Mouse (Mus musculus) G1E (cell line): Measurements from ENCODE around the gene Ccdc148. TPM values are rescaled to one million over a fixed set of nuclear protein-coding genes. Genes with fewer than 3 reads are reported as not detected.

Experiments
- ATAC-seq: 2 replicates; pipeline ENCODE4 v1.8.0; 2016; ENCODE audit warnings: mild to moderate bottlenecking; ENCODE audit not compliant: insufficient number of reproducible peaks, poor library complexity, low FRiP score, severe bottlenecking; ENCODE audit errors: extremely low read depth
- DNase-seq: peaks from one replicate; pipeline ENCODE4 v3.0.0; 2012; ENCODE audit warnings: low spot score
- H3K27me3 ChIP-seq: 2 replicates; pipeline ENCODE4 v1.6.1; 2012; ENCODE audit warnings: mild to moderate bottlenecking, low read length, inconsistent platforms; ENCODE audit not compliant: insufficient read depth
- H3K36me3 ChIP-seq: replicated peaks from 2 replicates; pipeline ENCODE3; 2012; ENCODE audit warnings: mild to moderate bottlenecking, inconsistent platforms
- H3K4me1 ChIP-seq: 2 replicates; pipeline ENCODE4 v1.6.1; 2012; ENCODE audit warnings: low read depth, low read length, inconsistent platforms, mixed read lengths; ENCODE audit not compliant: insufficient read depth
- H3K4me3 ChIP-seq: 2 replicates; pipeline ENCODE4 v1.5.1; 2012; ENCODE audit warnings: low read depth, mild to moderate bottlenecking, inconsistent platforms, low read length, moderate library complexity, mixed read lengths
- H3K9me3 ChIP-seq: replicated peaks from 2 replicates; pipeline ENCODE4 v1.6.1; 2012; ENCODE audit warnings: inconsistent platforms
- CTCF ChIP-seq: IDR thresholded peaks from 2 replicates; pipeline ENCODE4 v1.5.1; 2012; ENCODE audit warnings: low read depth, low read length, inconsistent platforms, mixed read lengths
- GATA1 ChIP-seq: IDR thresholded peaks from 2 replicates; pipeline ENCODE4 v1.6.1; 2012; ENCODE audit warnings: borderline replicate concordance, low read length, inconsistent platforms, mixed read lengths
- GATA2 ChIP-seq: IDR thresholded peaks from 2 replicates; pipeline ENCODE4 v1.6.1; 2012; ENCODE audit warnings: low read depth, low read length, inconsistent platforms, borderline replicate concordance
- POLR2AphosphoS5 ChIP-seq: IDR thresholded peaks from 2 replicates; pipeline ENCODE4 v1.6.1; 2012; ENCODE audit warnings: low read depth, low read length, inconsistent platforms; ENCODE audit not compliant: insufficient replicate concordance
- TAL1 ChIP-seq: conservative IDR thresholded peaks from 2 replicates; pipeline ENCODE4 v1.6.1; 2012; ENCODE audit warnings: low read depth, low read length, inconsistent platforms, mixed read lengths
- polyA plus RNA-seq: library from polyadenylated mRNA; stranded (reverse); fragments of >175 nt; gene quantifications from 2 replicates; pipeline ENCODE4 v1.2.3, GENCODE M21; 2012
- total RNA-seq, 2 experiments: library from RNA; stranded (forward) in 1 of 2; stranded (reverse) in 1 of 2; fragments of 200-1000 nt in 1 of 2; fragments of >200 nt in 1 of 2; fragmentation: Nextera tagmentation in 1 of 2; gene quantifications; 2 replicates each; pipeline ENCODE4 v1.2.3; 2014 to 2017

Ccdc148 gene
- total and polyA plus RNA-seq, 3 experiments: 0.22 TPM; not detected in 2

DNA sequence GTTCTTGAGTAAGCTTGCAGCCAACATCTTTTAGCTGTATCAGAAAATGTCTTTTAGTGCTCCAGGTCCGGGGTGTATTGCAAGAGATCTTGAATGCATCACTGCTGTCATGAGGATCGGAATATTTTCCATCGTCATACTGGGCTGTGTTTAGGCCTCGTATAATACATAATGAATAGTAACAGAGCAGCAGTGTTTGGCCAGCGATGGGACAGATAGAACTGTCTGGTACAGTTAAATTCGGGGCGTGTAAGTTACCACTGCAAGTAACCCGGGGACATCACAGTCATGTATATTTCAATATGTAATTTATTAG, 1.8 kb upstream of the Ccdc148 start:
- ATAC-seq (no peak), DNase-seq (no peak)
- peak overlapping the region; percentile 94 for H3K4me3 ChIP-seq
- TF ChIP-seq GATA1: no peak
- no peak for TF ChIP-seq CTCF
- TF ChIP-seq TAL1: no peak
- no peak for TF ChIP-seq POLR2AphosphoS5
- TF ChIP-seq GATA2: no peak
- peaks cover 46% of the 10 kb centered on the region for H3K4me1 ChIP-seq
- H3K9me3 ChIP-seq: no peaks in the 10 kb centered on the region
- peaks cover 22% of the 10 kb centered on the region for H3K36me3 ChIP-seq
- H3K27me3 ChIP-seq: no peaks in the 10 kb centered on the region; the same call in 1 of the 2 replicates

DNA sequence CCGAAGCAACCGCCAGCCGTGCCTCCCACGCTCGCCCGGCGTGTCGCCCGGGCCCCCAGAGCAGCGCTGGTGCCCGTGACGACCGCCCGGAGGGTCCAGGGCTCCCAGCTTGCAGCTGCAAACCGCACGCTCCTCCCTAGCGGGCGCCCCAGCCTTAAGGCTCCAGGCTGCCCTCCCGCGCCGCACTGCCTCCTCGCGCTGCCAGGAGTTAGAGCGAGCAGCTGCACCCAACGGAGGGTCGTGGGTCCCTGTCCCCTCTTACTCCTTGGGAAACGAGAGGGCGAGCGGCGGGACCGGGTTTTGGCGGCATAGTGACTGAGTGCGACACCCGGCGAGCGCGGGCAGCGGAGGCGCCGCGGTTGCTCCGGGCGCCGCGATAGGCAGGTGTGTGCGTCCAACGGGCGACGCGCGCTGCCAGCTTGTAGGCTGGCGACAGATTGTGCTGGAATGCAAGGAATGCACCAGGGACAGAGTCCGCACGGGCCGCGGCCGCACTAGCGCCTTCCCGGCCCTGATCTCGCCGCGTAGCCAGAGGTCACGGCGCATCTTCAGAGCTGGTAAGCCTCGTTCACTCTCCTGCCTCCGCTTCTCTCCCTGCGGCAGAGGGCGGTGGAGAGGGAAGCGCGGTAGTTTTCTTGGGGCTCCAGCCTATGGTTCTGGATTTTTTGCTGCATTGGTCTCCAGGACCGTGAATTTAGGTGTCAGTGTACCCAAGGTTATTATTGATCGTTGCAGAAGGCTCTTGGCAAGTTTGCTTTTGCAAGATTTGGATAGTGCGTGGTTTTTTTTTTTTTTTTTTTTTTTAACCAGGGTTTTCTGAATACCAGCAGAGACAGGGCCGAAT, 1.2 kb upstream of the Ccdc148 start:
- DNase-seq (peak; percentile 59), ATAC-seq (peak; percentile 29; the same call in 1 of the 2 replicates)
- H3K27me3 ChIP-seq: no peaks in the 10 kb centered on the region; the same call in 1 of the 2 replicates
- TF ChIP-seq CTCF (no peak), TAL1 (no peak), GATA1 (no peak), GATA2 (no peak), POLR2AphosphoS5 (no peak)
- no peaks in the 10 kb centered on the region for H3K9me3 ChIP-seq
- H3K4me3 ChIP-seq: peak overlapping the region; percentile 94
- peaks cover 17% of the 10 kb centered on the region for H3K36me3 ChIP-seq
- H3K4me1 ChIP-seq: peaks cover 40% of the 10 kb centered on the region

DNA sequence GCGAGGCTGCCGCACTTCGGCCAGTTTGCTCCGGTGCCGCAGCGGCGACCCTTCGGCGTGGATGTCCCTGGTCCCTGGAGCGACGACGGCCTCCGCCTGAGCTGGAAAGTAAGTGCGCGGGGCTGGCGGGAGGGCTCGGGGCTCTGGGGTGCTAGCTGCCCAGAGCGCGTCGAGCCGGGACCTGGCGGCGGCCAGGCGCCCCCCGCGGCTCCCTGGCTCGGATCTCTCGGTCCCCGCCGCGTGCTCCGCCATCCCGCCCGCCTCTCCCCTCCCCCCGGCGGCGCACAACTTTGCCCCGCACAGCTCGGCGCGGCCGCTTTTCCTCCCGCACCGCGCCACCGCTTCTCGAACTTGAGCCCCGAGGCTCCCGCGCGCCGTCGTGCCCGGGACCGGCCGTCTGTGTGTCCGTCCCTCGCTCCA, 548 bp upstream of the Ccdc148 start:
- Histone ChIP-seq H3K27me3 (peaks cover 2% of the 10 kb centered on the region; the same call in 1 of the 2 replicates), H3K9me3 (no peaks in the 10 kb centered on the region), H3K36me3 (peaks cover 14% of the 10 kb centered on the region), H3K4me3 (peak overlapping the region; percentile 94), H3K4me1 (peaks cover 37% of the 10 kb centered on the region)
- DNase-seq (peak; percentile 53), ATAC-seq (no peak)
- TF ChIP-seq TAL1 (no peak), POLR2AphosphoS5 (no peak), CTCF (no peak), GATA2 (no peak), GATA1 (no peak)

DNA sequence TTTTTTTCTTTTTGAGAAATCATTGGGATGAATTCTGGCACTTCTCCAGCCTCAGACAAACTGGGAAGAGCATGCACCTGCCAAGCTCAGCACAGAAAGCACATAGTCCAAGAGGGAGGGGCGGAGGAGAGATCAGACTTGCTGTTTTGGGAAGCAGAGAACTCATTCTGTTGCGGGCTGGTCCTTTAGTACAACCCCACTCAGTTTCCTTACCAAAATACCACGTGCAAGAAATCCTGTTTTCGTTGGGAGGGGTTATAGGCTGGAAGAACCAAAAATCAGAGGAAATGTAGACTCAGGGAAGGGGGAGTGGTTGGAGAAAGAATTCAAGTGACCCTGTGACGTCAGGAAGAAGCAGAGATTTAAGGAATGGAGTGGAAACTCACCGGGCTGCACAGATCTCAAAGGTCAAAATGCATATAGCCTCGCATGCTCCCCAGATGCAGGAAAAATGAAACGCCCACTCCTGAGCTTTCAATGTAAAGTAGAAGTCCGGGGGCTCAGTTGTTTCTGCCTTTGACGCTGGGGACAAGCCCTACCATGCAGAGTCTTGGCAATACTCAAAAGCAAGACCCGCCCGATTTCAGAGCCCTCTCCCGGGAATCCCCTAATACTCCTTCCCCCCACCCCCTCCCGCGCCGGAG, 400 bp downstream of the Ccdc148 start:
- peaks cover 9% of the 10 kb centered on the region for H3K36me3 ChIP-seq
- TF ChIP-seq TAL1 (no peak), GATA1 (no peak), CTCF (no peak), GATA2 (no peak), POLR2AphosphoS5 (no peak)
- DNase-seq: no peak
- peaks cover 35% of the 10 kb centered on the region for H3K4me1 ChIP-seq
- peak overlapping the region; percentile 94 for H3K4me3 ChIP-seq
- no peaks in the 10 kb centered on the region for H3K9me3 ChIP-seq
- H3K27me3 ChIP-seq: peaks cover 7% of the 10 kb centered on the region; the same call in 1 of the 2 replicates
- ATAC-seq: no peak

DNA sequence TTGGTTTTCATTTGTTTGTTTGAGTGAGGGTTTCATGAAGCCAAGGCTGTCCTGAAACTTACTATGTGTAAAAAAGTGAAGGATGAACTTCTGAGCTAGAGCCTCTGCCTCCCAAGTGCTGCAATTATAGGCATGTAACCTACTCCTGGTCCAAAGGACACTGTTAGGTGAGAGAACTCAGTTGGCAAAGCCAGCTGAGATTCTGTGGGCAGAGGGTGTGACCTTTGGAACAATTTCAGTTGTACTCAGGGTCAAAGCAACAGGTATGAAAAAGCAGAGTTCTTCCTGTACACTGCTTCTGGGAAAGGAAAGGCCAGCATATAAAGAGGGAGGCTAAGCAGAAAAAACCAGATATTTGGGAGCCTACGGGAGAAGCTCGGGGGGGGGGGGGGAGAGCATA, 2.4 kb downstream of the Ccdc148 start:
- peaks cover 14% of the 10 kb centered on the region for H3K27me3 ChIP-seq
- peaks cover 22% of the 10 kb centered on the region for H3K4me1 ChIP-seq
- H3K4me3 ChIP-seq: no peak overlapping the region
- ATAC-seq (no peak), DNase-seq (no peak)
- H3K36me3 ChIP-seq: no peaks in the 10 kb centered on the region
- no peak for TF ChIP-seq CTCF
- TF ChIP-seq TAL1: no peak
- TF ChIP-seq GATA2: no peak
- no peak for TF ChIP-seq GATA1
- TF ChIP-seq POLR2AphosphoS5: no peak
- no peaks in the 10 kb centered on the region for H3K9me3 ChIP-seq

DNA sequence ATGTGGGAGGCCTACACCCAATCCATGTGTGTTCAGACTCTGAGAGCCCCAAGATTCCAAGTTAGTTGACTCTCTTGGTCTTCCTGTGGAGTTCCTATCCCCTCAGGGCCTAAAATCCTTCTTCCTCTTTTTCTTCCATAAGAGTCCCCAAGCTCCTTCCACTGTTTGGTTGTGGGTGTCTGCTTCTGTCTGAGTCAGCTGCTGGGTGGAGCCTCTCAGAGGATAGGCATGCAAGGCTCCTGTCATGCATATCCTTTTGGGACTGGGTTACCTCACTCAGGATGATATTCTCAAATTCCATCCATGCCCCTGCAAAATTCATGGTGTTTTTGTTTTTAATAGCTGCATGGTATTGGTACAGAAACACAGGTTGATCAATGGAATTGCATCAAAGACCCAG, 5.1 kb downstream of the Ccdc148 start:
- DNase-seq (no peak), ATAC-seq (no peak)
- TF ChIP-seq POLR2AphosphoS5 (no peak), GATA2 (no peak), TAL1 (no peak), CTCF (no peak), GATA1 (no peak)
- Histone ChIP-seq H3K4me1 (peaks cover 8% of the 10 kb centered on the region), H3K27me3 (peaks cover 19% of the 10 kb centered on the region), H3K36me3 (no peaks in the 10 kb centered on the region), H3K4me3 (no peak overlapping the region), H3K9me3 (no peaks in the 10 kb centered on the region)
